Mouse (Mus musculus) common myeloid progenitor, adult 5-6 weeks (primary cell): ENCODE measurements at regions not wholly inside any gene's neighbourhood (a gene's known extent, or its start where the extent isn't known, plus 50 kb on each side); places are given as distances from the start of the nearest gene placed in this dataset.

Source experiments
- ATAC-seq: replicated peaks from 2 replicates; pipeline ENCODE4 v1.8.0; 2016; ENCODE audit warnings: low read depth, mild to moderate bottlenecking, moderate TSS enrichment, inconsistent platforms; ENCODE audit not compliant: poor library complexity, severe bottlenecking

GRCm38 (mm10) chr2:48315306-48315705, 498.6 kb upstream of the Acvr2a start:
- ATAC-seq, result peak; percentile 78

GRCm38 (mm10) chr2:48316180-48316889, 497.6 kb upstream of the Acvr2a start:
- no peak for ATAC-seq

GRCm38 (mm10) chr2:48317821-48318220, 496.1 kb upstream of the Acvr2a start:
- no peak for ATAC-seq

GRCm38 (mm10) chr2:48318384-48319030, 495.4 kb upstream of the Acvr2a start:
- ATAC-seq, result no peak

GRCm38 (mm10) chr2:48321471-48321870, 492.4 kb upstream of the Acvr2a start:
- no peak for ATAC-seq

GRCm38 (mm10) chr2:48322278-48322677, 491.6 kb upstream of the Acvr2a start:
- ATAC-seq, result no peak

GRCm38 (mm10) chr2:48328204-48328603, 485.7 kb upstream of the Acvr2a start:
- ATAC-seq, result no peak

- peak; percentile 95 for ATAC-seq
Observed at GRCm38 (mm10) chr2:48332783-48333182, 481.1 kb upstream of the Acvr2a start.

GRCm38 (mm10) chr2:48348021-48348420, 465.9 kb upstream of the Acvr2a start:
- no peak for ATAC-seq

- ATAC-seq, result 0 out of 2 replicates have a peak, but pooled peaks have one; percentile 47
Observed at GRCm38 (mm10) chr2:48349794-48350193, 464.1 kb upstream of the Acvr2a start.

GRCm38 (mm10) chr2:48350206-48350605, 463.7 kb upstream of the Acvr2a start:
- peak; percentile 45; the same call in 1 of the 2 replicates for ATAC-seq

GRCm38 (mm10) chr2:48371572-48371971, 442.3 kb upstream of the Acvr2a start:
- peak; percentile 32; the same call in 1 of the 2 replicates for ATAC-seq

GRCm38 (mm10) chr2:48373086-48373485, 440.8 kb upstream of the Acvr2a start:
- ATAC-seq, result no peak

GRCm38 (mm10) chr2:48374302-48374701, 439.6 kb upstream of the Acvr2a start:
- ATAC-seq, result peak; percentile 52

GRCm38 (mm10) chr2:48378160-48378559, 435.7 kb upstream of the Acvr2a start:
- no peak for ATAC-seq

GRCm38 (mm10) chr2:48378749-48379148, 435.2 kb upstream of the Acvr2a start:
- ATAC-seq, result no peak

- ATAC-seq, result no peak
Observed at GRCm38 (mm10) chr2:48380140-48380539, 433.8 kb upstream of the Acvr2a start.

- no peak for ATAC-seq
Observed at GRCm38 (mm10) chr2:48380786-48381185, 433.1 kb upstream of the Acvr2a start.

- ATAC-seq, result peak; percentile 65; the same call in 1 of the 2 replicates
Observed at GRCm38 (mm10) chr2:48381481-48382075, 432.3 kb upstream of the Acvr2a start.

GRCm38 (mm10) chr2:48398504-48398903, 415.4 kb upstream of the Acvr2a start:
- ATAC-seq, result no peak

GRCm38 (mm10) chr2:48399191-48399590, 414.7 kb upstream of the Acvr2a start:
- ATAC-seq, result no peak
